Mouse (Mus musculus): ENCODE data around the gene Neurl1b. TPM values are rescaled to one million over a fixed set of nuclear protein-coding genes. Genes with fewer than 3 reads are reported as not detected.
A peak's percentile ranks its signal among the peaks of the same experiment; 100 is the strongest.

The Neurl1b gene
- total and polyA plus RNA-seq, 3 experiments: 0.12 to 0.28 TPM; not detected in 1

DNA sequence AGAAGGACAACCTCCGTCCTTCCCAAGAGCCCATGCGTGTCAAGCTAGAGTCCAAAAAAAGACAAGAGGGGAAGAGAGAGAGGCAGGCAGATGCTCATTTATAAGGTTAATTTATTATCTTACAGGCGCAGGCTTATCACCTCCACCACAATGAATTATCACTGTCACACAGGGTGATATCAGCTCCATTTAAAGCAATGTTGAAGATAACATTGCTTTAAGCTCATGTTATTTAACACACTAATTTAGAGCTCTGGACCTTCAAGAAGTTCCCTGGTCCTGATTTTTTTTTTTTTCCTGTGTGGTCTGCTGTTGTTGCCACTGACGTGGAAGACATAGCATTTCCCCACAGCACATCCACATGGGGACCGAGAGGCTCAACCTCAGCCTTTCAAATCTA lies 1.7 kb upstream of the Neurl1b start (continued):
- TF ChIP-seq TAL1 (IDR thresholded peaks at IDR 0.05; ENCODE audit: low read length) (peak; percentile 75), HCFC1 (IDR thresholded peaks at IDR 0.05; ENCODE audit: low read depth, low read length) (no peak), ELF1 (IDR thresholded peaks at IDR 0.05; ENCODE audit: low read depth, low read length) (peak; percentile 49; the same call in 1 of the 2 replicates), GATA1 (IDR thresholded peaks at IDR 0.05; ENCODE audit: low read depth, low read length) (peak; percentile 97), MYC (IDR thresholded peaks at IDR 0.05; ENCODE audit: low read depth, low read length) (no peak), SIN3A (IDR thresholded peaks at IDR 0.05; ENCODE audit: low read length) (peak; percentile 53; the same call in 1 of the 2 replicates), CTCF (IDR thresholded peaks at IDR 0.05 in 2 of 3, conservative IDR thresholded peaks at IDR 0.05 in 1 of 3; ENCODE audit: control insufficient read depth in 1 of 3, insufficient read depth in 1 of 3, low read depth in 2 of 3, low read length in 3 of 3, poor library complexity in 1 of 3, severe bottlenecking in 1 of 3) (no peak), POLR2AphosphoS2 (IDR thresholded peaks at IDR 0.05; ENCODE audit: low read length) (no peak), BHLHE40 (IDR thresholded peaks at IDR 0.05; ENCODE audit: borderline replicate concordance, low read depth, low read length) (peak; percentile 73; the same call in 1 of the 2 replicates), ZC3H11A (IDR thresholded peaks at IDR 0.05; ENCODE audit: low read depth, low read length) (no peak)

GRCm38 (mm10) chr17:26414184-26414522 lies 476 bp upstream of the Neurl1b start:
- H3K36me3 ChIP-seq (ENCODE audit: control insufficient read depth in 1 of 2, insufficient read depth in 2 of 2, low read length in 2 of 2): peaks cover 0 to 10% of the 10 kb centered on the region in 2 experiments; a peak in 2 of 4 replicates
- H3K79me2 ChIP-seq (ENCODE audit: control insufficient read depth, insufficient read depth, low read length, poor library complexity): no peaks in the 10 kb centered on the region
- no peaks in the 10 kb centered on the region for H3K9me3 ChIP-seq (replicated peaks; ENCODE audit: insufficient read depth, low read length)
- H3K9ac ChIP-seq (ENCODE audit: control insufficient read depth, low read depth, low read length, poor library complexity, severe bottlenecking): peak overlapping the region; percentile 39
- H3K4me1 ChIP-seq (ENCODE audit: control insufficient read depth in 1 of 2, insufficient read depth in 2 of 2, low read length in 2 of 2): peaks cover 2 to 13% of the 10 kb centered on the region in 2 experiments; a peak in 3 of 4 replicates
- peaks cover 12 to 13% of the 10 kb centered on the region in 2 experiments for H3K27me3 ChIP-seq (ENCODE audit: control insufficient read depth in 1 of 2, insufficient read depth in 2 of 2, low read length in 2 of 2)
- no peak for DNase-seq (ENCODE audit: low read depth, low spot score)
- TF ChIP-seq MYC (IDR thresholded peaks at IDR 0.05; ENCODE audit: low read depth, low read length): no peak
- no peak for TF ChIP-seq ZNF384 (IDR thresholded peaks at IDR 0.05; ENCODE audit: low read depth, low read length)
- TF ChIP-seq ELF1 (IDR thresholded peaks at IDR 0.05; ENCODE audit: low read depth, low read length): no peak
- TF ChIP-seq POLR2A (IDR thresholded peaks at IDR 0.05; ENCODE audit: control insufficient read depth in 1 of 2, insufficient read depth in 1 of 2, low read depth in 1 of 2, low read length in 2 of 2, poor library complexity in 1 of 2): no peak
- TF ChIP-seq NRF1 (IDR thresholded peaks at IDR 0.05; ENCODE audit: insufficient read depth, low read depth, low read length, poor library complexity, severe bottlenecking): no peak
- no peak for TF ChIP-seq USF1 (IDR thresholded peaks at IDR 0.05; ENCODE audit: low read depth, low read length)
- TF ChIP-seq USF2 (IDR thresholded peaks at IDR 0.05; ENCODE audit: borderline replicate concordance in 1 of 2, insufficient read depth in 1 of 2, low read depth in 1 of 2, low read length in 2 of 2): no peak
- no peak for TF ChIP-seq NELFE (IDR thresholded peaks at IDR 0.05; ENCODE audit: low read depth, low read length)
- TF ChIP-seq TAL1 (IDR thresholded peaks at IDR 0.05; ENCODE audit: low read length): no peak
- no peak for TF ChIP-seq EP300 (IDR thresholded peaks at IDR 0.05; ENCODE audit: low read depth in 1 of 2, low read length in 2 of 2)
- TF ChIP-seq POLR2AphosphoS5 (IDR thresholded peaks at IDR 0.05; ENCODE audit: borderline replicate concordance, low read depth, low read length): no peak
- no peak for TF ChIP-seq HCFC1 (IDR thresholded peaks at IDR 0.05; ENCODE audit: low read depth, low read length)
- peak overlapping the region; percentile 48 to 78 for H3K4me3 ChIP-seq (ENCODE audit: control insufficient read depth in 1 of 2, insufficient read depth in 1 of 2, low read depth in 2 of 2, low read length in 2 of 2)
- no peak overlapping the region for H3K27ac ChIP-seq (ENCODE audit: control insufficient read depth, low read depth, low read length)
